Mouse (Mus musculus) heart, embryonic 12.5 days (tissue): ENCODE data around the gene Kalrn. TPM values are rescaled to one million over a fixed set of nuclear protein-coding genes. Genes with fewer than 3 reads are reported as not detected.

ENCODE experiments used
- ATAC-seq: fragments of 200-750 bp; cut with Nextera tagmentation; 2 replicates; pipeline ENCODE4 v1.8.0; 2017; ENCODE audit warnings: moderate TSS enrichment, moderate library complexity; ENCODE audit not compliant: insufficient number of reproducible peaks, low FRiP score
- H3K27ac ChIP-seq: fragments of 300-500 bp; sonication (generic); 2 replicates; pipeline ENCODE4 v1.5.1; 2016; ENCODE audit warnings: mild to moderate bottlenecking, moderate library complexity; ENCODE audit not compliant: poor library complexity, severe bottlenecking
- H3K27me3 ChIP-seq: fragments of 300-500 bp; sonication (generic); replicated peaks from 2 replicates; pipeline ENCODE4 v1.6.1; 2016; ENCODE audit warnings: mild to moderate bottlenecking, moderate library complexity
- H3K36me3 ChIP-seq: fragments of 300-500 bp; sonication (generic); 2 replicates; pipeline ENCODE4 v1.6.1; 2016; ENCODE audit warnings: mild to moderate bottlenecking, moderate library complexity
- H3K4me1 ChIP-seq: fragments of 300-500 bp; sonication (generic); replicated peaks from 2 replicates; pipeline ENCODE4 v1.6.1; 2016; ENCODE audit warnings: mild to moderate bottlenecking
- H3K4me2 ChIP-seq: fragments of 300-500 bp; sonication (generic); 2 replicates; pipeline ENCODE4 v1.6.1; 2016; ENCODE audit warnings: mild to moderate bottlenecking, moderate library complexity
- H3K4me3 ChIP-seq: fragments of 300-500 bp; sonication (generic); 2 replicates; pipeline ENCODE4 v1.5.1; 2016; ENCODE audit warnings: mild to moderate bottlenecking
- H3K9ac ChIP-seq: fragments of 300-500 bp; sonication (generic); 2 replicates; pipeline ENCODE4 v1.6.1; 2016; ENCODE audit warnings: mild to moderate bottlenecking, moderate library complexity
- H3K9me3 ChIP-seq: fragments of 300-500 bp; sonication (generic); replicated peaks from 2 replicates; pipeline ENCODE4 v1.6.1; 2016; ENCODE audit warnings: mild to moderate bottlenecking, moderate library complexity
- WGBS: fragments of 180-500 bp; shearing (Covaris S2); methylation state at CpG from one replicate; pipeline ENCODE4 v1.1.7; 2016; 5-methylcytosine and 5-hydroxymethylcytosine counted together
- polyA plus RNA-seq: library from polyadenylated mRNA; unstranded; fragments of >200 nt; fragmentation: Nextera tagmentation; extraction: Ambion mirVana; gene quantifications from 2 replicates; pipeline ENCODE4 v1.2.1, GENCODE M21; 2016

Gene Kalrn
- polyA plus RNA-seq, 1 experiment from 2014 or later, result 29.3 TPM

- no peak overlapping the region for H3K27ac ChIP-seq
- peaks cover 52% of the 10 kb centered on the region for H3K4me1 ChIP-seq
- no peaks in the 10 kb centered on the region for H3K9me3 ChIP-seq
- 71% methylated on average over 9 of the region's 9 CpGs for WGBS
- ATAC-seq, result no peak
- H3K27me3 ChIP-seq, result no peaks in the 10 kb centered on the region
- H3K4me3 ChIP-seq, result no peak overlapping the region
- no peak overlapping the region for H3K9ac ChIP-seq
- H3K4me2 ChIP-seq, result no peak overlapping the region
- H3K36me3 ChIP-seq, result no peaks in the 10 kb centered on the region
Measured at GRCm38 (mm10) chr16:34329876-34330275, 243.5 kb downstream of the Kalrn start.

- H3K4me2 ChIP-seq, result no peak overlapping the region
- peaks cover 48% of the 10 kb centered on the region for H3K4me1 ChIP-seq
- H3K9me3 ChIP-seq, result no peaks in the 10 kb centered on the region
- ATAC-seq, result no peak
- no peaks in the 10 kb centered on the region for H3K27me3 ChIP-seq
- WGBS, result 54% methylated on average over 12 of the region's 12 CpGs
- no peak overlapping the region for H3K27ac ChIP-seq
- H3K9ac ChIP-seq, result no peak overlapping the region
- H3K4me3 ChIP-seq, result no peak overlapping the region
- no peaks in the 10 kb centered on the region for H3K36me3 ChIP-seq
Measured at GRCm38 (mm10) chr16:34329431-34329873, 243.9 kb downstream of the Kalrn start.

GRCm38 (mm10) chr16:34327890-34328289, 245.4 kb downstream of the Kalrn start:
- no peak for ATAC-seq
- no peak overlapping the region for H3K4me3 ChIP-seq
- WGBS, result 59% methylated on average over 5 of the region's 5 CpGs
- H3K36me3 ChIP-seq, result no peaks in the 10 kb centered on the region
- H3K27ac ChIP-seq, result no peak overlapping the region
- H3K9me3 ChIP-seq, result no peaks in the 10 kb centered on the region
- H3K9ac ChIP-seq, result no peak overlapping the region
- H3K4me1 ChIP-seq, result peaks cover 43% of the 10 kb centered on the region
- no peaks in the 10 kb centered on the region for H3K27me3 ChIP-seq
- H3K4me2 ChIP-seq, result no peak overlapping the region

GRCm38 (mm10) chr16:34325869-34326268, 247.5 kb downstream of the Kalrn start:
- H3K36me3 ChIP-seq, result no peaks in the 10 kb centered on the region
- no peak overlapping the region for H3K4me3 ChIP-seq
- H3K4me1 ChIP-seq, result peaks cover 40% of the 10 kb centered on the region
- no peak for ATAC-seq
- no peak overlapping the region for H3K4me2 ChIP-seq
- H3K9me3 ChIP-seq, result no peaks in the 10 kb centered on the region
- H3K9ac ChIP-seq, result no peak overlapping the region
- no peaks in the 10 kb centered on the region for H3K27me3 ChIP-seq
- WGBS, result 78% methylated on average over 3 of the region's 3 CpGs
- H3K27ac ChIP-seq, result no peak overlapping the region

- Histone ChIP-seq H3K9me3 (no peaks in the 10 kb centered on the region), H3K4me2 (no peak overlapping the region), H3K9ac (no peak overlapping the region), H3K4me1 (peaks cover 40% of the 10 kb centered on the region), H3K4me3 (no peak overlapping the region), H3K27me3 (no peaks in the 10 kb centered on the region), H3K36me3 (no peaks in the 10 kb centered on the region), H3K27ac (no peak overlapping the region)
- ATAC-seq, result no peak
- 89% methylated on average over 4 of the region's 4 CpGs for WGBS
Measured at GRCm38 (mm10) chr16:34325161-34325560, 248.2 kb downstream of the Kalrn start.

- no peak overlapping the region for H3K27ac ChIP-seq
- H3K9ac ChIP-seq, result no peak overlapping the region
- H3K36me3 ChIP-seq, result no peaks in the 10 kb centered on the region
- ATAC-seq, result no peak
- 77% methylated on average over 3 of the region's 3 CpGs for WGBS
- no peak overlapping the region for H3K4me3 ChIP-seq
- H3K9me3 ChIP-seq, result no peaks in the 10 kb centered on the region
- peaks cover 42% of the 10 kb centered on the region for H3K4me1 ChIP-seq
- no peak overlapping the region for H3K4me2 ChIP-seq
- no peaks in the 10 kb centered on the region for H3K27me3 ChIP-seq
Measured at GRCm38 (mm10) chr16:34324735-34325134, 248.6 kb downstream of the Kalrn start.

GRCm38 (mm10) chr16:34323496-34323895, 249.8 kb downstream of the Kalrn start:
- peaks cover 44% of the 10 kb centered on the region for H3K4me1 ChIP-seq
- H3K4me2 ChIP-seq, result no peak overlapping the region

GRCm38 (mm10) chr16:34322546-34322945, 250.8 kb downstream of the Kalrn start:
- 0 out of 2 replicates have a peak overlapping the region, but pooled peaks have one; percentile 42 for H3K27ac ChIP-seq
- no peaks in the 10 kb centered on the region for H3K9me3 ChIP-seq
- no peak overlapping the region for H3K4me3 ChIP-seq
- no peak overlapping the region for H3K9ac ChIP-seq
- H3K27me3 ChIP-seq, result no peaks in the 10 kb centered on the region
- ATAC-seq, result peak; percentile 61; the same call in 1 of the 2 replicates
- H3K4me1 ChIP-seq, result peaks cover 45% of the 10 kb centered on the region
- H3K4me2 ChIP-seq, result no peak overlapping the region
- no peaks in the 10 kb centered on the region for H3K36me3 ChIP-seq
- 23% methylated on average over 4 of the region's 4 CpGs for WGBS

More at GRCm38 (mm10) chr16:34323496-34323895, 249.8 kb downstream of the Kalrn start:
- Histone ChIP-seq H3K27me3 (no peaks in the 10 kb centered on the region), H3K36me3 (no peaks in the 10 kb centered on the region), H3K4me3 (no peak overlapping the region), H3K27ac (no peak overlapping the region), H3K9ac (no peak overlapping the region), H3K9me3 (no peaks in the 10 kb centered on the region)
- 58% methylated on average over 1 of the region's 1 CpGs for WGBS
- no peak for ATAC-seq

- WGBS, result 33% methylated on average over 4 of the region's 4 CpGs
- Histone ChIP-seq H3K4me2 (no peak overlapping the region), H3K27me3 (no peaks in the 10 kb centered on the region), H3K9me3 (no peaks in the 10 kb centered on the region), H3K4me1 (peaks cover 56% of the 10 kb centered on the region), H3K4me3 (no peak overlapping the region), H3K36me3 (no peaks in the 10 kb centered on the region), H3K9ac (no peak overlapping the region), H3K27ac (peak overlapping the region; percentile 85)
- no peak for ATAC-seq
Measured at GRCm38 (mm10) chr16:34321066-34321790, 252.1 kb downstream of the Kalrn start.

GRCm38 (mm10) chr16:34320023-34320800, 253.1 kb downstream of the Kalrn start:
- no peak overlapping the region for H3K4me3 ChIP-seq
- H3K4me1 ChIP-seq, result peaks cover 57% of the 10 kb centered on the region
- no peak overlapping the region for H3K9ac ChIP-seq
- 66% methylated on average over 11 of the region's 11 CpGs for WGBS
- H3K4me2 ChIP-seq, result no peak overlapping the region
- 0 out of 2 replicates have a peak, but pooled peaks cover under 1% of the 10 kb centered on the region for H3K9me3 ChIP-seq
- H3K36me3 ChIP-seq, result no peaks in the 10 kb centered on the region
- H3K27me3 ChIP-seq, result no peaks in the 10 kb centered on the region
- peak overlapping the region; percentile 85 for H3K27ac ChIP-seq
- no peak for ATAC-seq

GRCm38 (mm10) chr16:34317110-34317509, 256.2 kb downstream of the Kalrn start:
- no peaks in the 10 kb centered on the region for H3K36me3 ChIP-seq
- 0 out of 2 replicates have a peak, but pooled peaks cover 4% of the 10 kb centered on the region for H3K9me3 ChIP-seq

More at GRCm38 (mm10) chr16:34317110-34317509, 256.2 kb downstream of the Kalrn start:
- 32% methylated on average over 3 of the region's 3 CpGs for WGBS
- Histone ChIP-seq H3K27me3 (no peaks in the 10 kb centered on the region), H3K27ac (no peak overlapping the region), H3K9ac (no peak overlapping the region), H3K4me3 (no peak overlapping the region), H3K4me2 (no peak overlapping the region), H3K4me1 (peaks cover 45% of the 10 kb centered on the region)
- ATAC-seq, result no peak
